Mouse (Mus musculus): Measurements from ENCODE around the gene H2-D1. TPM values are rescaled to one million over a fixed set of nuclear protein-coding genes. Genes with fewer than 3 reads are reported as not detected.

The H2-D1 gene
- total and polyA plus RNA-seq, 3 experiments: 659 to 944 (median 880) TPM

DNA sequence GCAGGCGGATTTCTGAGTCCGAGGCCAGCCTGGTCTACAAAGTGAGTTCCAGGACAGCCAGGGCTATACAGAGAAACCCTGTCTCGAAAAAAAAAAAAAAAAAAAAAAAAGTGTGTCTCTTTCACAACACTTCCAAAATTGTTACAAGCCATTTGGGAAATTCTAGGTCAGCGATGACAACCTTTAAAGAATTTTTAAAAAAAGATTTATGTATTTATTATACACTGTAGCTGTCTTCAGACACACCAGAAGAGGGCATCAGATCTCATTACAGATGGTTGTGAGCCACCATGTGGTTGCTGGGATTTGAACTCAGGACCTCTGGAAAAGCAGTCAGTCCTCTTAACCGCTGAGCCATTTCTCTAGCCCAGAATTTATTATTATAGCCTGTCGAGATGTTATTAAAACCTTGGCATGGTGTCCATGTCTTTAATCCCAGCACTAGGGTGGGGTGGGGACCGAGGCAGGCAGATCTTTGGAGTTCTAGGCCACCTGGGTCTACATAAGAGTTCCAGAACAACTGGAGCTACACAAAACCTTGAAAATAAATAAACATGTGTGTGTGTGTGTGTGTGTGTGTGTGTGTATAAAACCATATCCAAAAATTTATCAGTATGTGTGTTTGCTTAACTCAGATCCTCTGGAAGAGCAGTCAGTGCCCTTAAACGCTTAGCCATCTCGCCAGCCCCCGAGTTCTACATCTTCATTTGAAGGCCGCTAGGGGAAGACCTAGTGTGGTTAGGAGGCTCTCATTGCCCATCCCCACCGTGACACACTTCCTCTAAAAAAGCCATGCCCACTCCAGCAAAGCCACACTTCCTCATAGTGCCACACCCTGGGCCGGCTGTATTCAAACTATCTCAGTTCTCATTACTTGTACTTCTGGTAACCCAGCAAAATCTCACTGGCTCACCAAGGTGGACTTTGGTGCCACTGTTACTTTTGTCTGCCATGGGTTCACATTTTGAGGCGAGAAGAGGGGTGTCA lies 3.7 kb upstream of the H2-D1 start (continued):
- TF ChIP-seq MAZ (IDR thresholded peaks at IDR 0.05; ENCODE audit: low read depth, low read length): peak; percentile 89
- 0 out of 2 replicates have a peak, but pooled peaks have one; percentile 68 for TF ChIP-seq POLR2AphosphoS2 (IDR thresholded peaks at IDR 0.05; ENCODE audit: low read depth, low read length)
- peak; percentile 79 for TF ChIP-seq BHLHE40 (IDR thresholded peaks at IDR 0.05; ENCODE audit: low read depth, low read length)
- TF ChIP-seq ZNF384 (IDR thresholded peaks at IDR 0.05; ENCODE audit: low read depth, low read length): peak; percentile 91
- peak; percentile 85 for TF ChIP-seq TCF12 (IDR thresholded peaks at IDR 0.05; ENCODE audit: low read depth, low read length)
- no peak for TF ChIP-seq MAFK (IDR thresholded peaks at IDR 0.05; ENCODE audit: insufficient replicate concordance, low read length)
- peak; percentile 18 to 80; a peak in 2 of 4 replicates for TF ChIP-seq CTCF (conservative IDR thresholded peaks at IDR 0.05 in 1 of 2, IDR thresholded peaks at IDR 0.05 in 1 of 2; ENCODE audit: low read depth in 2 of 2, low read length in 2 of 2)
- peak; percentile 66 for TF ChIP-seq EP300 (IDR thresholded peaks at IDR 0.05; ENCODE audit: low read length)
- TF ChIP-seq NRF1 (IDR thresholded peaks at IDR 0.05; ENCODE audit: low read depth, low read length): peak; percentile 50
- TF ChIP-seq CHD1 (IDR thresholded peaks at IDR 0.05; ENCODE audit: low read depth, low read length): peak; percentile 88; the same call in 1 of the 2 replicates
- TF ChIP-seq SMC3 (IDR thresholded peaks at IDR 0.05; ENCODE audit: low read depth, low read length): peak; percentile 36; the same call in 1 of the 2 replicates

- no peak for DNase-seq (ENCODE audit: extremely low read depth)
- H3K27ac ChIP-seq (ENCODE audit: insufficient read depth, low read depth): peak overlapping the region; percentile 73
- dilution Hi-C loops (cut with MboI; ENCODE audit: extremely low pct_ligation_motif_present, extremely low pct_unique_long_range_greater_than_20kb, low sequenced_read_pairs) (no loop called here), in situ Hi-C loops (cut with MboI; ENCODE audit: low pct_ligation_motif_present, low pct_unique_long_range_greater_than_20kb, low sequenced_read_pairs) (loop anchor here (5.0 kb wide), 1 partner anchor 1257 kb away; the partner anchor contains the start of gene H2-K1)
- H3K36me3 ChIP-seq (replicated peaks in 1 of 2; ENCODE audit: control insufficient read depth in 1 of 2, insufficient read depth in 1 of 2, low read length in 1 of 2): peaks cover 3 to 4% of the 10 kb centered on the region in 2 experiments
- peaks cover 11% of the 10 kb centered on the region for H3K79me2 ChIP-seq (replicated peaks; ENCODE audit: control insufficient read depth, extremely low read depth, insufficient read depth, poor library complexity, severe bottlenecking)
- H3K27me3 ChIP-seq (replicated peaks): peaks cover 2% of the 10 kb centered on the region
- TF ChIP-seq ZNF384 (IDR thresholded peaks at IDR 0.05; ENCODE audit: low read depth, low read length) (no peak), MAZ (IDR thresholded peaks at IDR 0.05; ENCODE audit: low read depth, low read length) (no peak), RAD21 (IDR thresholded peaks at IDR 0.05; ENCODE audit: low read depth, low read length) (no peak), BHLHE40 (IDR thresholded peaks at IDR 0.05; ENCODE audit: low read depth, low read length) (no peak), CHD1 (IDR thresholded peaks at IDR 0.05; ENCODE audit: low read depth, low read length) (no peak), NELFE (IDR thresholded peaks at IDR 0.05; ENCODE audit: low read depth, low read length) (no peak), GABPA (IDR thresholded peaks at IDR 0.05; ENCODE audit: insufficient replicate concordance, low read depth, low read length) (no peak), IRF4 (IDR thresholded peaks at IDR 0.05; ENCODE audit: low read depth, low read length) (no peak), JUND (conservative IDR thresholded peaks at IDR 0.05; ENCODE audit: low read depth, low read length) (no peak), POLR2AphosphoS2 (IDR thresholded peaks at IDR 0.05; ENCODE audit: low read depth, low read length) (no peak), UBTF (IDR thresholded peaks at IDR 0.05; ENCODE audit: low read depth, low read length) (no peak), ELF1 (IDR thresholded peaks at IDR 0.05; ENCODE audit: low read depth, low read length) (no peak), POLR2A (IDR thresholded peaks at IDR 0.05; ENCODE audit: low read depth, low read length) (no peak), ETS1 (conservative IDR thresholded peaks at IDR 0.05; ENCODE audit: low read depth, low read length) (no peak), MAX (IDR thresholded peaks at IDR 0.05; ENCODE audit: low read length) (no peak), CHD2 (IDR thresholded peaks at IDR 0.05; ENCODE audit: low read length) (no peak), TCF12 (IDR thresholded peaks at IDR 0.05; ENCODE audit: low read depth, low read length) (no peak), ZKSCAN1 (IDR thresholded peaks at IDR 0.05; ENCODE audit: borderline replicate concordance, low read depth, low read length) (no peak), MYC (IDR thresholded peaks at IDR 0.05; ENCODE audit: low read depth, low read length) (no peak), RCOR1 (conservative IDR thresholded peaks at IDR 0.05; ENCODE audit: low read depth, low read length) (no peak)
- H3K4me2 ChIP-seq (ENCODE audit: insufficient read depth, low read depth, poor library complexity, severe bottlenecking): peak overlapping the region; percentile 53
- H3K9me3 ChIP-seq (replicated peaks; ENCODE audit: low read length): no peaks in the 10 kb centered on the region
- peak overlapping the region; percentile 38; the same call in 1 of the 2 replicates for H3K9ac ChIP-seq (ENCODE audit: insufficient read depth, low read depth)
- peak overlapping the region; percentile 8 to 35 (median 15) for H3K4me3 ChIP-seq (replicated peaks in 1 of 3; ENCODE audit: low read depth in 2 of 3, low read length in 2 of 3, poor library complexity in 1 of 3)
- H3K4me1 ChIP-seq (ENCODE audit: control insufficient read depth in 1 of 2, insufficient read depth in 2 of 2): peaks cover 15 to 27% of the 10 kb centered on the region in 2 experiments
Observed at GRCm38 (mm10) chr17:35259621-35260020, 2.9 kb upstream of the H2-D1 start.

Data from CH12.LX (cell line).